Mouse (Mus musculus): Measurements from ENCODE around the gene 1700025F22Rik. TPM values are rescaled to one million over a fixed set of nuclear protein-coding genes. Genes with fewer than 3 reads are reported as not detected.
A peak's percentile ranks its signal among the peaks of the same experiment; 100 is the strongest.
"Not testable (repeated sequence)": the region's sequence is repeated elsewhere in the genome, so short reads cannot be mapped to it uniquely, and the experiment has no call there.

Gene 1700025F22Rik
- polyA plus RNA-seq (2016; fragmentation: Nextera tagmentation; extraction: Ambion mirVana), result not detected in 2 replicates

GRCm38 (mm10) chr19:11165172-11165571 lies at the start of gene 1700025F22Rik:
Gene 1700025F22Rik (minus strand): TSS chr19:11165320.
- H3K36me3 ChIP-seq (replicated peaks), result no peaks in the 10 kb centered on the region
- no peaks in the 10 kb centered on the region for H3K4me1 ChIP-seq
- no peak for DNase-seq (ENCODE audit: extremely low spot score, low spot score)
- H3K9me3 ChIP-seq, result no peaks in the 10 kb centered on the region
- H3K27ac ChIP-seq, result no peak within 1 kb of the TSS
- WGBS, result 41% methylated on average over 10 of the region's 10 CpGs
- no peaks in the 10 kb centered on the region for H3K27me3 ChIP-seq (ENCODE audit: poor library complexity, severe bottlenecking)
- H3K4me3 ChIP-seq, result no peak within 1 kb of the TSS

- Histone ChIP-seq H3K27me3 (ENCODE audit: poor library complexity, severe bottlenecking) (no peaks in the 10 kb centered on the region), H3K4me3 (no peak within 1 kb of the TSS), H3K36me3 (replicated peaks) (no peaks in the 10 kb centered on the region), H3K27ac (no peak within 1 kb of the TSS), H3K9me3 (no peaks in the 10 kb centered on the region), H3K4me1 (no peaks in the 10 kb centered on the region)
- WGBS, result 63% methylated on average over 12 of the region's 12 CpGs
- DNase-seq (ENCODE audit: extremely low spot score, low spot score), result no peak
Observed at GRCm38 (mm10) chr19:11196546-11196945, 31.4 kb upstream of the 1700025F22Rik start, which contains the start of gene Ms4a13. Gene Ms4a13 (minus strand): TSS chr19:11196737.

GRCm38 (mm10) chr19:11192552-11192951 lies 27.4 kb upstream of the 1700025F22Rik start:
- no peak for DNase-seq (ENCODE audit: extremely low spot score, low spot score)
- Histone ChIP-seq H3K36me3 (replicated peaks) (no peaks in the 10 kb centered on the region), H3K4me3 (no peak overlapping the region), H3K27ac (no peak overlapping the region), H3K4me1 (no peaks in the 10 kb centered on the region), H3K27me3 (ENCODE audit: poor library complexity, severe bottlenecking) (no peaks in the 10 kb centered on the region), H3K9me3 (no peaks in the 10 kb centered on the region)
- WGBS, result 64% methylated on average over 1 of the region's 1 CpGs

GRCm38 (mm10) chr19:11184121-11184520 lies 19.0 kb upstream of the 1700025F22Rik start:
- DNase-seq (ENCODE audit: extremely low spot score, low spot score), result no peak
- Histone ChIP-seq H3K4me1 (no peaks in the 10 kb centered on the region), H3K36me3 (replicated peaks) (no peaks in the 10 kb centered on the region), H3K9me3 (no peaks in the 10 kb centered on the region), H3K4me3 (no peak overlapping the region), H3K27ac (no peak overlapping the region), H3K27me3 (ENCODE audit: poor library complexity, severe bottlenecking) (no peaks in the 10 kb centered on the region)
- 17% methylated on average over 5 of the region's 5 CpGs for WGBS

- 75% methylated on average over 2 of the region's 2 CpGs for WGBS
- DNase-seq (ENCODE audit: extremely low spot score, low spot score), result no peak
- H3K4me3 ChIP-seq, result no peak overlapping the region
- no peaks in the 10 kb centered on the region for H3K4me1 ChIP-seq
- H3K27me3 ChIP-seq (ENCODE audit: poor library complexity, severe bottlenecking), result no peaks in the 10 kb centered on the region
- H3K27ac ChIP-seq, result no peak overlapping the region
- H3K9me3 ChIP-seq, result no peaks in the 10 kb centered on the region
- no peaks in the 10 kb centered on the region for H3K36me3 ChIP-seq (replicated peaks)
Observed at GRCm38 (mm10) chr19:11177464-11177863, 12.3 kb upstream of the 1700025F22Rik start.

GRCm38 (mm10) chr19:11157890-11158289 lies 7.2 kb downstream of the 1700025F22Rik start:
- H3K4me3 ChIP-seq; DNase-seq (ENCODE audit: extremely low spot score, low spot score); H3K27ac ChIP-seq; H3K4me1 ChIP-seq; H3K27me3 ChIP-seq (ENCODE audit: poor library complexity, severe bottlenecking); H3K9me3 ChIP-seq; H3K36me3 ChIP-seq (replicated peaks): not testable (repeated sequence)
- 85% methylated on average over 5 of the region's 6 CpGs for WGBS

GRCm38 (mm10) chr19:11135336-11135735 lies 29.8 kb downstream of the 1700025F22Rik start:
- no peak overlapping the region for H3K27ac ChIP-seq
- no peak for DNase-seq (ENCODE audit: extremely low spot score, low spot score)
- H3K4me3 ChIP-seq, result no peak overlapping the region
- WGBS, result 79% methylated on average over 4 of the region's 4 CpGs
- H3K4me1 ChIP-seq, result no peaks in the 10 kb centered on the region
- no peaks in the 10 kb centered on the region for H3K27me3 ChIP-seq (ENCODE audit: poor library complexity, severe bottlenecking)
- no peaks in the 10 kb centered on the region for H3K9me3 ChIP-seq
- H3K36me3 ChIP-seq (replicated peaks), result no peaks in the 10 kb centered on the region

- WGBS, result 89% methylated on average over 2 of the region's 2 CpGs
- no peak overlapping the region for H3K27ac ChIP-seq
- no peak for DNase-seq (ENCODE audit: extremely low spot score, low spot score)
- no peak overlapping the region for H3K4me3 ChIP-seq
- no peaks in the 10 kb centered on the region for H3K9me3 ChIP-seq
- H3K36me3 ChIP-seq (replicated peaks), result no peaks in the 10 kb centered on the region
- H3K4me1 ChIP-seq, result no peaks in the 10 kb centered on the region
- no peaks in the 10 kb centered on the region for H3K27me3 ChIP-seq (ENCODE audit: poor library complexity, severe bottlenecking)
Observed at GRCm38 (mm10) chr19:11134852-11135251, 30.3 kb downstream of the 1700025F22Rik start.

GRCm38 (mm10) chr19:11130776-11131175 lies 34.3 kb downstream of the 1700025F22Rik start, which contains the start of gene 1700017D01Rik:
Gene 1700017D01Rik (minus strand): TSS chr19:11130876.
- not testable (repeated sequence) for H3K4me1 ChIP-seq; H3K27me3 ChIP-seq (ENCODE audit: poor library complexity, severe bottlenecking); H3K9me3 ChIP-seq; H3K4me3 ChIP-seq; H3K27ac ChIP-seq; DNase-seq (ENCODE audit: extremely low spot score, low spot score); H3K36me3 ChIP-seq (replicated peaks)
- 87% methylated on average over 8 of the region's 8 CpGs for WGBS

- DNase-seq (ENCODE audit: extremely low spot score, low spot score), result no peak
- Histone ChIP-seq H3K27me3 (ENCODE audit: poor library complexity, severe bottlenecking) (no peaks in the 10 kb centered on the region), H3K4me3 (no peak overlapping the region), H3K4me1 (no peaks in the 10 kb centered on the region), H3K9me3 (peaks cover 3% of the 10 kb centered on the region), H3K27ac (no peak overlapping the region), H3K36me3 (replicated peaks) (no peaks in the 10 kb centered on the region)
- WGBS, result 96% methylated on average over 1 of the region's 1 CpGs
Observed at GRCm38 (mm10) chr19:11129702-11130101, 35.4 kb downstream of the 1700025F22Rik start.

- not testable (repeated sequence) for H3K36me3 ChIP-seq (replicated peaks); H3K4me1 ChIP-seq; H3K27me3 ChIP-seq (ENCODE audit: poor library complexity, severe bottlenecking)
- peaks cover 12% of the 10 kb centered on the region for H3K9me3 ChIP-seq
- WGBS, result 3% methylated on average over 21 of the region's 38 CpGs
- DNase-seq (ENCODE audit: extremely low spot score, low spot score), result peak; percentile 24
- peak overlapping the region; percentile 76 for H3K27ac ChIP-seq
- H3K4me3 ChIP-seq, result peak overlapping the region; percentile 47
Observed at GRCm38 (mm10) chr19:11121016-11121420, 44.1 kb downstream of the 1700025F22Rik start.

- H3K4me1 ChIP-seq, result no peaks in the 10 kb centered on the region
- no peak for DNase-seq (ENCODE audit: extremely low spot score, low spot score)
- no peak overlapping the region for H3K4me3 ChIP-seq
- H3K27ac ChIP-seq, result no peak overlapping the region
- peaks cover 6% of the 10 kb centered on the region for H3K27me3 ChIP-seq (ENCODE audit: poor library complexity, severe bottlenecking)
- H3K9me3 ChIP-seq, result peaks cover 5% of the 10 kb centered on the region; the same call in 1 of the 2 replicates
- WGBS, result 86% methylated on average over 2 of the region's 2 CpGs
- H3K36me3 ChIP-seq (replicated peaks), result no peaks in the 10 kb centered on the region
Observed at GRCm38 (mm10) chr19:11119338-11119737, 45.8 kb downstream of the 1700025F22Rik start.

- H3K4me1 ChIP-seq, result no peaks in the 10 kb centered on the region
- WGBS, result 93% methylated on average over 3 of the region's 3 CpGs
- H3K27ac ChIP-seq, result no peak overlapping the region
- H3K27me3 ChIP-seq (ENCODE audit: poor library complexity, severe bottlenecking), result no peaks in the 10 kb centered on the region
- no peak overlapping the region for H3K4me3 ChIP-seq
- no peaks in the 10 kb centered on the region for H3K36me3 ChIP-seq (replicated peaks)
- no peaks in the 10 kb centered on the region for H3K9me3 ChIP-seq
- no peak for DNase-seq (ENCODE audit: extremely low spot score, low spot score)
Observed at GRCm38 (mm10) chr19:11107746-11108145, 57.4 kb downstream of the 1700025F22Rik start.

- Histone ChIP-seq H3K4me1 (no peaks in the 10 kb centered on the region), H3K36me3 (replicated peaks) (no peaks in the 10 kb centered on the region), H3K27me3 (ENCODE audit: poor library complexity, severe bottlenecking) (no peaks in the 10 kb centered on the region), H3K9me3 (no peaks in the 10 kb centered on the region), H3K4me3 (no peak overlapping the region), H3K27ac (no peak overlapping the region)
- WGBS, result 81% methylated on average over 1 of the region's 1 CpGs
- no peak for DNase-seq (ENCODE audit: extremely low spot score, low spot score)
Observed at GRCm38 (mm10) chr19:11101880-11102279, 63.2 kb downstream of the 1700025F22Rik start.

All from forebrain, embryonic 10.5 days (tissue).